In genomic region chr2:91237511-91238080, GRCm38 (mm10) we compare ENCODE assay signal across 2 mouse cellular contexts.
TF ChIP-seq lines count a peak whose summit lies in the region.

No protein-coding gene starts in this region.

TF ChIP-seq in ES-E14, 5 proteins besides CTCF, POLR2A, EP300 and RAD21:
- peak; percentile 94 for TF ChIP-seq ZNF384 (IDR thresholded peaks at IDR 0.05; ENCODE audit: low read depth, low read length)

TF ChIP-seq in myocyte, 11 proteins besides CTCF, POLR2A, EP300 and RAD21:
- TF ChIP-seq CEBPB (IDR thresholded peaks at IDR 0.05; ENCODE audit: insufficient read depth, poor library complexity, severe bottlenecking), result peak; percentile 42; the same call in 1 of the 2 replicates
